Mouse (Mus musculus): ENCODE measurements around the gene Dnajc17. TPM values are rescaled to one million over a fixed set of nuclear protein-coding genes. Genes with fewer than 3 reads are reported as not detected.
A peak's percentile ranks its signal among the peaks of the same experiment; 100 is the strongest.

Dnajc17 gene
- 1 to 10 TPM; 7.5 to 8.5 (median 8.0) TPM for total RNA-seq (2022)

- peak; percentile 91 to 93 for DNase-seq (ENCODE audit: low spot score in 2 of 2)
These were observed at the start of gene Dnajc17, which contains the start of gene Zfyve19 for GRCm38 (mm10) chr2:119208344-119209175. Gene Dnajc17, minus strand, starts transcription at chr2:119208795. Gene Zfyve19, plus strand, starts transcription at chr2:119208617.

GRCm38 (mm10) chr2:119254976-119255375 lies 46.4 kb upstream of the Dnajc17 start:
- no peak for DNase-seq (ENCODE audit: low spot score in 2 of 2)

- DNase-seq (ENCODE audit: low spot score in 2 of 2): peak; percentile 65 to 71
These were observed 42.4 kb upstream of the Dnajc17 start for GRCm38 (mm10) chr2:119250826-119251478.

- DNase-seq (ENCODE audit: low spot score in 2 of 2): no peak
These were observed 41.8 kb upstream of the Dnajc17 start for GRCm38 (mm10) chr2:119250377-119250776.

DNA sequence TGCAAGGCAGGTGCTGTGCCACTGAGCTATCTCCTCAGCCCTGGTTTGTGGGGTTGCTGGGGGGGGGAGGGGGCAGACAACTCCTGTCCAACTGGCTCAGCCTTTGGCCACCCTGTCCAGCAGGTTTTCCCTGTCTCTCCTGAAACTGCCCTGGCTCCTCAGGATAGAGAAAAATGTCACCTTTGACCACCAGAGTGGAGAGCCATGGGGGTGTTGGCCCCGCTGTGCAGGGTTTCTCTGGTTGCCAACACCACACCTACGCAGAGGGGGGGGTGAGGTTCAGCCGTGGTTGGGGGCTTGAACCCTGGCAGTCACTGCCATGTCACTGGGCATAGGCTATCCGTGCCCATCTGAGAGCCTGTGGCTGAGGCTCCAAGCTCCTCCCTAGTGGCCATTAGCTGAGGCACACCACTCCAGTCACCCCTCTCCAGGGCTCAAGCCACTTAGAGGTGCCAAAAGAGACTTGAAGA lies 41.0 kb upstream of the Dnajc17 start:
- DNase-seq (ENCODE audit: low spot score in 2 of 2): no peak

- DNase-seq (ENCODE audit: low spot score in 2 of 2): no peak
These were observed 39.3 kb upstream of the Dnajc17 start for GRCm38 (mm10) chr2:119247904-119248303.

DNA sequence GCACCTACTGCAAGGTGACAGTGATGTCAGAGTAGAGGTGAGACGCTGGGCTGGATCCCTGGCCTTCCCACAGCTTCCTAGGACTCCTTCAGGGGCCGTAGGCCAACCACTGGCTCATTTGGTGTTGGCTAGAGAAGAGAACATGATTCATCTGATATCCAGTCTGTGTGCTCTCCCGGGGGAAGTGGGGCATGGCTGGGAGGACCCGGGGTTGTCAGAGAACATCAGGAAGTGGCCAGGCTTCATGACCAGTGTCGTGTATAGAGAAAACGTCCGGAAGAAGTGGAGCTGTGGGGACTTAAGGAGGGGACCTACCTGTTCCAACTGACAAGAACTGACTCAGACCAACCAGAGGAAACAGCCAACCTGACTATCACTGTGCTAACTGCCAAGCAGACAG lies 36.7 kb upstream of the Dnajc17 start:
- DNase-seq (ENCODE audit: low spot score in 2 of 2): no peak

- no peak for DNase-seq (ENCODE audit: low spot score in 2 of 2)
These were observed 34.0 kb upstream of the Dnajc17 start for GRCm38 (mm10) chr2:119242548-119242947.

GRCm38 (mm10) chr2:119240819-119241186 lies 32.2 kb upstream of the Dnajc17 start:
- DNase-seq (ENCODE audit: low spot score in 2 of 2): no peak

- DNase-seq (ENCODE audit: low spot score in 2 of 2): no peak
These were observed 31.7 kb upstream of the Dnajc17 start for GRCm38 (mm10) chr2:119240075-119240818.

GRCm38 (mm10) chr2:119238671-119239070 lies 30.1 kb upstream of the Dnajc17 start:
- DNase-seq (ENCODE audit: low spot score in 2 of 2): no peak

DNA sequence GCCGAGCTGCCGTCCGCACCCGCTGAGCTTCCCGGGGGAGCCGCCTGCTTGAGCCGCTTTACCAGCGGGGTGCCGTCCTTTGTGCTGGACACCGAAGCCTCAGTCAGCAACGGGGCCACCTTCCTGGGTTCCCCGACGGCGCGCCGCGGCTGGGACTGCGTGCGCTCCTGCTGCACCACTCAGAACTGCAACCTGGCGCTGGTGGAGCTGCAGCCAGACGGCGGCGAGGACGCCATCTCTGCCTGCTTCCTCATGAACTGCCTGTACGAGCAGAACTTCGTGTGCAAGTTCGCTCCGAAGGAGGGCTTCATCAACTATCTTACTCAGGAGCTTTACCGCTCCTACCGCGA lies 29.3 kb upstream of the Dnajc17 start:
- no peak for DNase-seq (ENCODE audit: low spot score in 2 of 2)

DNA sequence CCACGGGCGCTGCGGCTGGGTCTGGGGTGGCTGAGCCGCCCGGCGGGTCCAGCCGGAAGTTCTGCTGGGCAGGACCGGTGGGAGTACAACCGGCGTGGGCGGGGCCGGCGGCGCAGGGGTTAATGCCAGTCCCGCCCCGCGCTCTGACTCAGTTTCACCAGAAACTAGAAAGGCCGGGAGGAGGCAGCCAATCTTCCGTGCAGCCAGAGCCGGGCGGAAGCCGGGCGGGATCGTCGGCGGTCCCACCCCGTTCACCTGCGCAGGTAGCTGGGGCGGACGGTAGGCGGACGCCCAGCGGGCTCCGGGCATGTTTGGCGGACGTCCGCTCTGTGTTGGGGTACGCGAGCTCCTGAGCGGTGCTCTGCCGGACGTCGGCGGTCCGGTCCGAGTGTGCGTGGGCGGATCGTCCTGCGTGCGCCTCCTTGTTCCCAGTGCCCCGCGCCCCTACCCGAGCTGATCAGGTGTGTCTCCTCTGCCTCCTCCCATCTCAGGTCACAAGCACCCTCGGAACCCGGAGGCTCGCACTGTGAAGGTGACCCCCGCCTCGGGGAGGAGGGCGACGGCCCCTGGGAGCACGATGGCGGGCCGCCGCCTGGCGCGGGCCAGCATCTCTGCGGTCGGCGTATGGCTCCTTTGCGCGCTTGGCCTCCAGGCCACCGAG lies 28.7 kb upstream of the Dnajc17 start, which contains the start of gene Spint1:
TSS of gene Spint1 (plus strand) at position 153 of the 661 bp plus-strand sequence.
- no peak for DNase-seq (ENCODE audit: low spot score in 2 of 2)

- DNase-seq (ENCODE audit: low spot score in 2 of 2): no peak
These were observed 28.2 kb upstream of the Dnajc17 start for GRCm38 (mm10) chr2:119236682-119237209.

DNA sequence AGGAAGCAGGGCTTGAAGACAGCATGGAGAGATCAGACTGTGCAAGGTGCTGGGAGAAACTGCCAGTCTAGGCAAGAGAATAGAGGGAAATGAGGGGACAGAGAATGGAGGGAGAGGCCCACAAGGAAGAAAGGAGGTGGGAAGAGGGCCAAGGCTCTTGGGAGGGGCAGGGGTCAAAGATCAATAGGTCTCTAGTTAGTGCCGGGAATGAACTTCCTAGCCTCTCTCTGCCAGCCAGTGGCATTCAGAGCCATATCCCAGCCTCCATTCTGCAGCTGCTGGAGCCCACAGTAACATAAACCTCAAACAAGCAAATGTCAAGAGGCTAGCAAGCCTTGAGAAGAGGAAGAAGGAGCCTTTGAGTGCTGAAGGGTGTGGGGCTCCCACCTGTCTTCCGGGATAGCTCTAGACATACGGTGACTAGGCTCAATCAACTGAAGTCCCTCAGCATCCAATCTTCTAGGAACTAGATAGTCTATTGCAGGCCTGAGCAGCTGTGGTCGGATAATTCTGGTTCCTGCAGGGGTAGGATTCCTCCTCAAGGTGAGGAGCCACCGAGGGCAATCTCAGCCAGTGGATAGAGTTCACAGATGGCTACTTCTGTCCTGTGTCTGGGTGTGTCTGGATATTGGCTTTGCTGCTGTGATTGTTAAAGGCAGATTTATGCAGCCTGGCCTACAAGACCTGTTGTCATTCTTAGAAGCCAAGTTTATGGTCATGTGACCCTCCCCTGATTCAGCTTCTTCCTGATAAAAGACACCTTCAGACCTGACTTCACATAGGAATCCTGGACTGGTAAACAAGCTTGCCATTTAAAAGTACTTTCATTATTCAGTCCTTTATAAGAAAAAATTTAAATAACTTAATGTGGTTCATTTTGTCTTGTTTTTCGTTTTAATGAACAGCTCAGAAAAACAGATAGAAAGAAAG lies 21.4 kb upstream of the Dnajc17 start, which contains the start of gene Ppp1r14d:
TSS of gene Ppp1r14d (minus strand) at position 132 of the 930 bp plus-strand sequence.
- no peak for DNase-seq (ENCODE audit: low spot score in 2 of 2)

GRCm38 (mm10) chr2:119209176-119209507 lies 547 bp upstream of the Dnajc17 start:
- no peak for DNase-seq (ENCODE audit: low spot score in 2 of 2)

DNA sequence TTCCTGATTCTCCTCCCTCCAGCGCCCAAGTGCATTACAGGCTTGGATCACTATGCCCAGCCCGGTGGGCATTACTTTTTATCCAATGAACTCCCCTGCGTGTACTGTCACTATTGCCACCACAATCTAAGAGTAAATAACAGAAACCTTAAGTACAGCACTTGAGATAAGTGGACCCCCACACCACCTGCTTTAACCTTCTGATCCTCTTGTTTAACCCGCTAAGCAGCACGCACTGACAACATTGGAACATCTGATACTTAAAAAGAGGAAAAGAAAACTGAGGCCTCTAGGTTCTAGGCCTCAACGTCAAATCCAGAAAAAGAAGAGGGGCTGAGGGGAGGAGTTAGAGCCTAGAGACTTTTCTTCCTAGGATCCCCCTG lies 643 bp downstream of the Dnajc17 start:
- no peak for DNase-seq (ENCODE audit: low spot score in 2 of 2)

DNA sequence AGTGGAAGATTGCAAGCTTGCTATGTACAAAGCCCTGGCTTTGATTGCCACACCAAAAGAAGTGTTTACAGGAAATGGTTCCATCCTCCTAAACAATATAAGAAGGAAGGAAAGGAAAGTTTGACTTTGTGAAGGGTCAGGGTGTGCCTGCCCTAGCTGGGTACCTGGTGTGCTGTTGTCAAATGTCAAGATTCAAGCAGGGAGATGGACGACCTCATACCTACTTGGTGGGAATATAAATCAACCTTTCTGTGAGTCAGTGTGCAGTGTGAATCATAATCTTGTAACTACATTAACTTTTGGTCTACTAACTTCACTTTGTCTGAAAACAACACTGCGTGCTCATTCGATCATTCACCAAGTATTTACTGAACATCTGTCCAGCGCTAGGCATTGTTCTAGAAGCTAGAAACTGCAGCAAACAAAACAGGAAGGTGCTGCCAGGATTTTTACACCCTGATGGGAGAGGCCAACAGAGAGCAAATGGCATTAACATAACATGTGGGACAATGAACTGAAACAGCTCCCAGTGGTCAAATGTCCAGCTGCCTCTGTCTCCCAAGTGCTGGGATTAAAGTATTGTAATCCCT lies 4.6 kb downstream of the Dnajc17 start:
- DNase-seq (ENCODE audit: low spot score in 2 of 2): no peak

DNA sequence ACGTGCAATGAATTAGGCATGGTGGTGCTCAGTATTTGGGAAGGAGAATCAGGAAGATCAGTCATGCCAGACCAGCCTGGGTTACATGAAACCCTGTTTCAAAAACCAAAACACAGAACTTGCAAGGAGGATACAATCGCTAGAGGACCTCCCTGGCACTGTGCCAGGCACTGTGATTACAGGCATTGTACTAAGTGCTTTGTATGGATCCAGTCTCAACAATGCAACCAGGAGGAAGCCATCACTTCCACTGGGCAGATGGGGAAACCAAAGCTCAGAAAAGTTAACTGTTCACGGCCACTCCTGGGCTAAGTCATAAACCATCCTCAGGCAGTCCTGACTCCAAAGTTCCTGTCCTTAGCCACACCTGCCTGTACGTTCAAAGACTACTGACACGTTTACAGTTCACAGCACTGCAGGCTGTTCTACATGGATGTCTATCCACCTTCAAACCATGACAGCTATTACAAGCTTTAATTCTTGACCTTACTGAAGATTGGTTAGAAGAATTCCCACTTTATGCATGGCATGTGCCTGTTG lies 5.6 kb downstream of the Dnajc17 start:
- DNase-seq (ENCODE audit: low spot score in 2 of 2): peak in 1 of 2 experiments; percentile 15

Data from gastrocnemius, adult 8-10 months (tissue).